Mouse (Mus musculus) neural tube, embryonic 14.5 days (tissue): ENCODE results near the gene Slc2a9. TPM values are rescaled to one million over a fixed set of nuclear protein-coding genes. Genes with fewer than 3 reads are reported as not detected.

Source experiments
- ATAC-seq: fragments of 200-750 bp; cut with Nextera tagmentation; 2 replicates; pipeline ENCODE4 v1.8.0; 2017; ENCODE audit warnings: low read depth, mild to moderate bottlenecking, moderate TSS enrichment, moderate library complexity
- H3K27ac ChIP-seq: fragments of 300-500 bp; sonication (generic); 2 replicates; pipeline ENCODE4 v1.5.1; 2014; ENCODE audit warnings: low read depth, mild to moderate bottlenecking, control low read depth, low read length, moderate library complexity, mixed read lengths
- H3K27me3 ChIP-seq: fragments of 300-500 bp; sonication (generic); 2 replicates; pipeline ENCODE4 v1.6.1; 2014; ENCODE audit warnings: low read length; ENCODE audit not compliant: control insufficient read depth, insufficient read depth
- H3K36me3 ChIP-seq: fragments of 300-500 bp; sonication (generic); 2 replicates; pipeline ENCODE4 v1.6.1; 2014; ENCODE audit warnings: low read length, mixed read lengths; ENCODE audit not compliant: control insufficient read depth, insufficient read depth
- H3K4me1 ChIP-seq: fragments of 300-500 bp; sonication (generic); 2 replicates; pipeline ENCODE4 v1.6.1; 2014; ENCODE audit warnings: low read length; ENCODE audit not compliant: control insufficient read depth, insufficient read depth
- H3K4me2 ChIP-seq: fragments of 300-500 bp; sonication (generic); 2 replicates; pipeline ENCODE4 v1.6.1; 2014; ENCODE audit warnings: mild to moderate bottlenecking, low read depth, low read length, control low read depth
- H3K4me3 ChIP-seq: fragments of 300-500 bp; sonication (generic); 2 replicates; pipeline ENCODE4 v1.5.1; 2014; ENCODE audit warnings: low read depth, low read length, control low read depth, mixed read lengths
- H3K9ac ChIP-seq: fragments of 300-500 bp; sonication (generic); replicated peaks from 2 replicates; pipeline ENCODE4 v1.6.1; 2014; ENCODE audit warnings: low read depth, mild to moderate bottlenecking, control low read depth, low read length, mixed read lengths
- H3K9me3 ChIP-seq: fragments of 300-500 bp; sonication (generic); 2 replicates; pipeline ENCODE4 v1.6.1; 2016; ENCODE audit warnings: low read length; ENCODE audit not compliant: control insufficient read depth
- WGBS: fragments of 180-500 bp; shearing (Covaris S2); extraction: QIAGEN DNeasy Blood & Tissue Kit; methylation state at CpG from one replicate; pipeline ENCODE4 v1.1.7; 2014; 5-methylcytosine and 5-hydroxymethylcytosine counted together
- polyA plus RNA-seq: library from polyadenylated mRNA; unstranded; fragments of >200 nt; fragmentation: Nextera tagmentation; extraction: Ambion mirVana; gene quantifications from 2 replicates; pipeline ENCODE4 v1.2.1, GENCODE M21; 2014

Gene Slc2a9
- polyA plus RNA-seq, 1 experiment from 2014 or later = 0.80 TPM

DNA sequence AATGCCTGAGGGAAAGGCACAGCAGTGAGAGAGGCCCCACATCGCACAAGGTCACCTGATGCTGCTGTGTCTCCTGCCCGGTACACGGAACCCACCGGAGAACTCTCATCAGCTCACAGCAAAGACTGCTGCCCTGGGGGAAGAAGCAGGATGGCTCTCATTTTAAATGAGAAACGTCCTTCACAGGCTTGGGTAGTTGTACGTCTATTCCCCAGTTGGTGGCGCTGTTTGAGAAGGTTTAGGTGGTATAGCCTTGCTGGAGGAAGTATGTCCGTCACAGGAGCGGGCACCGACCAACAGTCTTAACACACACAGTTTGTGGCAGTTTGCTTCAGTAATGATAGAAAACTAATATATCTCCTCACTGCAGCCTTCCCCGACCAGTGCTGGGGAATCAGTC lies 66.3 kb downstream of the Slc2a9 start:
- no peaks in the 10 kb centered on the region for H3K9me3 ChIP-seq
- H3K4me2 ChIP-seq = no peak overlapping the region
- H3K9ac ChIP-seq = no peak overlapping the region
- no peaks in the 10 kb centered on the region for H3K36me3 ChIP-seq
- ATAC-seq = no peak
- WGBS = 93% methylated on average over 11 of the region's 11 CpGs
- no peaks in the 10 kb centered on the region for H3K27me3 ChIP-seq
- H3K4me1 ChIP-seq = no peaks in the 10 kb centered on the region; the same call in 1 of the 2 replicates
- no peak overlapping the region for H3K27ac ChIP-seq
- H3K4me3 ChIP-seq = no peak overlapping the region

DNA sequence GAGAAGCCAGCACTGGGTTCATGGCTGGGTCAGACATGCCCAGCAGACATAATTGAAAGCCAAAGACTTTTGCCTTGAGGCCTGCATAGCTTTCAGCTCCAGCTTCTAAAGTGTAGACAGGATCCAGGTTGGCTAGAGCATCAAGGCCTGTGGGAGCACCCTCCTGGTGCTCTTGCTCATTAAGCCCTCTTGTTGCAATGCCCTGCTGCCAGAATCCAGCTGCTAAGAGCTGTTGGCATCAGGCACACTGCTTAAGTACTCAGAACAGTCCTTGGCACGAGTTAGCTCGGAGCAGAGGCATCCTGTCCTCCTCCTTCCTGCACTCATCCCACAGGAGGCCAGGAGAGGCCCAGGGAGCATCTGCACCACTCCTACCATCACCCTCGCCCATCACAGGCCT lies 68.1 kb downstream of the Slc2a9 start:
- no peak for ATAC-seq
- no peak overlapping the region for H3K27ac ChIP-seq
- no peak overlapping the region for H3K4me3 ChIP-seq
- H3K36me3 ChIP-seq = no peaks in the 10 kb centered on the region
- H3K4me1 ChIP-seq = no peaks in the 10 kb centered on the region
- no peak overlapping the region for H3K9ac ChIP-seq
- H3K4me2 ChIP-seq = no peak overlapping the region
- H3K9me3 ChIP-seq = no peaks in the 10 kb centered on the region
- WGBS = 81% methylated on average over 3 of the region's 3 CpGs
- no peaks in the 10 kb centered on the region for H3K27me3 ChIP-seq

DNA sequence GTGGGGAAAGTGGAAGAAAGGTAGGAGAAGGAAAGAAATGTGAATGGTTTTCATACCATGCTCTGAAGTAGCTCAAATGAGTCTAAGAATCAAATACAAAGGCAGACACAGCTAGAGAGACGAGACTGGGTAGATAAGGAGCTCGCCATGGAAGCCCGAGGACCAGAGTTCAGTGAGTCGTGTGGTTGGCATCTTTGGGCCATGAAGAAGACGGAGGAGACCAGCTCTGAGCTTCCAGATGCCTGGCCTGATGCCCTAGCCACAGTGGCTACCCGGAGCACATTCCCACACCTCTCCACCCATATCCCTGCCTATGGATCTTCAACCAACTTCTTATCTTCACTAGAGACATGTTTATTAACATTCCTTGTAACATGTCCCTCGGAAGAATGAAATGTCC lies 71.7 kb downstream of the Slc2a9 start:
- H3K4me2 ChIP-seq = no peak overlapping the region

DNA sequence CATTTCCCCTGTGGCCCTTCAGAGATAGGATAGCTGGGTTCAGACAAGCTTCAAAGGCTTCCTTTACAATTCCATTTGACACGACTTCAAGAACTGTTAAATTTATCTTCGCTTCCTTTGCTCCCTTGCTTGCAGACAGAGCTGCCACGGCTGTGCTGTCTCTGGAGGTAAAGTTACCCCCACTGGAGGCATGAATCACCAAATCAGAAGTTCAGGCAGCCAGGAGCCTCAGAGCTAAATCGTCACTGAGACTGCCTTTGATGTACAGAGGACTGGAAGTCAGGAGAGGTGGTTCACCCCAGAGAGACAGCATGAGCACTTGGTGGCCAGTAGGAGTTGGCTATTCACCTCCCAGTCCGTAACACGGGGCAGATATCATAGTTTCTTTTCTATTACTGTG lies 73.8 kb downstream of the Slc2a9 start:
- H3K9ac ChIP-seq = no peak overlapping the region
- H3K4me2 ChIP-seq = no peak overlapping the region
- 67% methylated on average over 6 of the region's 6 CpGs for WGBS
- H3K27me3 ChIP-seq = no peaks in the 10 kb centered on the region
- H3K9me3 ChIP-seq = no peaks in the 10 kb centered on the region
- no peaks in the 10 kb centered on the region for H3K4me1 ChIP-seq
- no peaks in the 10 kb centered on the region for H3K36me3 ChIP-seq
- no peak for ATAC-seq
- no peak overlapping the region for H3K27ac ChIP-seq
- no peak overlapping the region for H3K4me3 ChIP-seq

More for the DNA sequence above, 71.7 kb downstream of the Slc2a9 start:
- no peak for ATAC-seq
- Histone ChIP-seq H3K4me1 (no peaks in the 10 kb centered on the region), H3K27ac (no peak overlapping the region), H3K27me3 (no peaks in the 10 kb centered on the region), H3K4me3 (no peak overlapping the region), H3K9ac (no peak overlapping the region), H3K36me3 (no peaks in the 10 kb centered on the region), H3K9me3 (no peaks in the 10 kb centered on the region)
- 88% methylated on average over 7 of the region's 7 CpGs for WGBS

DNA sequence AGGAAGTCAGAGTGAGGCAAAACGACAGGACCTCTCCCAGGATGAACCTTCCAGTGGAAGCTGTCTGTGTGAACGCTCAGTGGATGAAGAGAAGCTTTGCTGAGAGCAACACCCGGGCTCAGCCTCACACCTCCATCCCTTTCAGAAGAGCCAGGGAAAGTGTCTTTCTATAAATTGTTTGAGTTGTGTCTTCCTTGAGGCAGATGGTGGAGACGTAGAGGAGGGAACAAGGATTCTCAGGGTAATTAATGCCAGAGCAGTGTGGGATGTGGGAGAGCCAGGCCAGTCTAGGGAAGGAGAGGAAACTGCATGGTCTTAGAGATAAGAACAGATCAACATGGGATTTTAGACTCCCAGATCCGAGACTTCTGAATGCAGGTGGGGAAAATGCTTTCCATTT lies 75.2 kb downstream of the Slc2a9 start:
- Histone ChIP-seq H3K4me1 (no peaks in the 10 kb centered on the region), H3K9me3 (no peaks in the 10 kb centered on the region), H3K4me3 (no peak overlapping the region), H3K27ac (no peak overlapping the region), H3K9ac (no peak overlapping the region), H3K4me2 (no peak overlapping the region), H3K27me3 (no peaks in the 10 kb centered on the region), H3K36me3 (no peaks in the 10 kb centered on the region)
- no peak for ATAC-seq
- 77% methylated on average over 5 of the region's 5 CpGs for WGBS

DNA sequence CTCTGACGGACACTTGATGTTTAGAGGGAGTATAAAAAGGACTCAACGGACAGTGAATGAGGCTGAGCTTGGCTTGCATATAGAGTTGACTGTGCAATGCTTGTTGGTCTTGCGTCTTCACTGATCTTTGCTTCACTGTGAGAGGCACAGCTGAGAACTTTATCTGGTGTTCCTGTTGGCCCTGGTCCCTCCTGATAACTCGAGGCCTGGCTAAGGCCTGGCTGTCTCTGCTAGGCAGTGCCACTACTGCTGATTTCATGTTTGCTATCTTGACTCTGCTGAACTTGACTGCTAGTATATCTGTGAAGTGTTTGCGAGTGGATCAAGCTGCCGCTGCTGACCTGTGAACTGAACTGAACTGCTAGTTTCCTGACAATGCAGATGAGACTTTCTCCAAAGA lies 77.4 kb downstream of the Slc2a9 start:
- Histone ChIP-seq H3K4me3 (no peak overlapping the region), H3K9me3 (no peaks in the 10 kb centered on the region), H3K9ac (no peak overlapping the region), H3K4me2 (no peak overlapping the region), H3K36me3 (no peaks in the 10 kb centered on the region), H3K4me1 (no peaks in the 10 kb centered on the region), H3K27me3 (no peaks in the 10 kb centered on the region), H3K27ac (no peak overlapping the region)
- no peak for ATAC-seq
- WGBS = 94% methylated on average over 6 of the region's 6 CpGs

- Histone ChIP-seq H3K4me3 (no peak overlapping the region), H3K36me3 (no peaks in the 10 kb centered on the region), H3K9ac (no peak overlapping the region), H3K9me3 (no peaks in the 10 kb centered on the region), H3K4me2 (no peak overlapping the region), H3K27ac (no peak overlapping the region), H3K27me3 (no peaks in the 10 kb centered on the region), H3K4me1 (no peaks in the 10 kb centered on the region)
- 12% methylated on average over 4 of the region's 4 CpGs for WGBS
- ATAC-seq = no peak
Observed at GRCm38 (mm10) chr5:38422426-38422825, 80.5 kb downstream of the Slc2a9 start.

DNA sequence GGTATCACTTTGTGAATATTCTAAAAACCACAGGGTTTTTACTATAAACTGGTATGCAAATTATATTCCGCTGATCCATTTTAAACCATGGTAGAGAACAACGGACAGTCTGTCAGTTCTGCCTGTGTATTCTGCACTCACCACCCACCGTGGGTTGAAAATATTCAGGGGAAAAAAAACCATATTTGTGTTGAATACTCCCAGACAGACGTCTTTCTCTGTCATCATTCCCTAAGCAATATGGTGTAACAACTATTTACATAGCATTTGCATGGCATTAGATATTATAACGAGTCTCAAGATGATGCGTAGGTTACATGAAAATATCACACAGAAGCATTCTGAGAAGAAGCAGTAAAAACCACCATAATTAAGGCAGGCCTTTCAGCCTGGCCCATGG lies 84.1 kb downstream of the Slc2a9 start:
- no peaks in the 10 kb centered on the region for H3K36me3 ChIP-seq
- H3K4me1 ChIP-seq = no peaks in the 10 kb centered on the region
- no peaks in the 10 kb centered on the region for H3K9me3 ChIP-seq
- no peak overlapping the region for H3K4me2 ChIP-seq
- H3K4me3 ChIP-seq = no peak overlapping the region
- H3K27me3 ChIP-seq = no peaks in the 10 kb centered on the region
- 83% methylated on average over 6 of the region's 6 CpGs for WGBS
- H3K27ac ChIP-seq = no peak overlapping the region
- no peak for ATAC-seq
- no peak overlapping the region for H3K9ac ChIP-seq

DNA sequence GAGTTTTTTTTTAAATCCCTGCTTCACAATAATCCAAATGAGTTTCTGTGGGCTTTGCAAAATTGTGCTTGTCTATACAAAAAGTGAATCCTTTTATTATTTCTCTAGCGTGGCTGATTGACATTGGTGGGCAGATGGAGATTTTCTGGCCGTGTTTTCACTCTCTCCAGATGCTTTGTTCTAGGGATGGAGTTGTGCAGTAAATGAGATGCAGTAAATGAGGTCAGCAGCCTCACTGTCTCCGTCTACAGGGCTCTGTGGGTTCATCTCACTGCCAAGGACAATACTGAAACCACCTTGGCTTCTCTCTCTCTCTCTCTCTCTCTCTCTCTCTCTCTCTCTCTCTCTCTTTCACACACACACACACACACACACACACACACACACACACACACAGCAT lies 99.3 kb downstream of the Slc2a9 start:
- no peaks in the 10 kb centered on the region for H3K4me1 ChIP-seq
- 31% methylated on average over 3 of the region's 3 CpGs for WGBS
- ATAC-seq = no peak
- no peaks in the 10 kb centered on the region for H3K36me3 ChIP-seq
- H3K9ac ChIP-seq = no peak overlapping the region
- H3K4me3 ChIP-seq = no peak overlapping the region
- H3K4me2 ChIP-seq = no peak overlapping the region
- H3K27ac ChIP-seq = no peak overlapping the region
- H3K9me3 ChIP-seq = no peaks in the 10 kb centered on the region
- H3K27me3 ChIP-seq = no peaks in the 10 kb centered on the region

GRCm38 (mm10) chr5:38402288-38402687 lies 100.7 kb downstream of the Slc2a9 start:
- Histone ChIP-seq H3K36me3 (no peaks in the 10 kb centered on the region), H3K4me2 (no peak overlapping the region), H3K9ac (no peak overlapping the region), H3K9me3 (no peaks in the 10 kb centered on the region), H3K4me1 (no peaks in the 10 kb centered on the region), H3K4me3 (no peak overlapping the region), H3K27me3 (no peaks in the 10 kb centered on the region), H3K27ac (no peak overlapping the region)
- 89% methylated on average over 3 of the region's 3 CpGs for WGBS
- no peak for ATAC-seq
